Mouse (Mus musculus) liver, embryonic 14.5 days (tissue): Measurements from ENCODE around the gene Tmcc1.

Experiments
- CTCF ChIP-seq: IDR thresholded peaks from 2 replicates; pipeline ENCODE4 v1.5.1; 2016; ENCODE audit warnings: antibody characterized with exemption, low read depth, control low read depth
- EP300 ChIP-seq: IDR thresholded peaks from 2 replicates; pipeline ENCODE4 v1.6.1; 2016; ENCODE audit warnings: antibody characterized with exemption, low read depth

DNA sequence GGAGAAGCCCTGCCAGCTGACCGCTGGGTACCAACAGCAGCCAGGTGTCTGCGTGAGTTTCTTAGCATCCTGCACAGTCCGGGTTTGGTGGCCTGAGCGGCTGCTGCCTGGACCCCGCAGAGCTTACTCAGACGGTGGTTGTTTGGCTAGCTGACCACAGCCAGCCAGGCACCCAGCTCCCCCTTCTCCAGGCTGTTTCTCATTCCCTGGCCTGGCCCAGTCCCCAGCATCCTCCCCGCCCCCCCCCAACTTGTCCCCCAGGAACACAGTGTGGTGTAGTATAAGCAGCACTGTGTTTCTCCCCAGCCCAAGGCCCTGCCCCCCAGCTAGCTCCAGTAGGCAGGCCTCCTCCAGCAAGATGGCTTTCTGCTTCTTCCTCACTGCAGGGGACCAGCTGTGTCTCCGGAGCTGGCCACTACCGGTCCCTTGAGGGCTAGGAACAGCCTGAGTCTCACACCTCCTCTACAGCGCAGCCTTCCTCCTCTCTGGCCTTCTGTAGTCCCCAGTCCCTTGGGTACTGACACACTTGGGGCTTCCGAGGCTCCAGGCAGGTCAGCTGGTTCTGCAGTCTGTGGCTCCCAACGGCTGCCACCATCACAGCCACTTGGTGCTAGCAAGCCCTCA is 206.7 kb downstream of the Tmcc1 start:
- TF ChIP-seq CTCF = no peak
- TF ChIP-seq EP300 = no peak
